Mouse (Mus musculus): ENCODE measurements at regions not wholly inside any gene's neighbourhood (a gene's known extent, or its start where the extent isn't known, plus 50 kb on each side); places are given as distances from the start of the nearest gene placed in this dataset.

GRCm38 (mm10) chr8:126685365-126685764 lies 91.6 kb upstream of the Irf2bp2 start:
- TF ChIP-seq CHD1 (IDR thresholded peaks at IDR 0.05; ENCODE audit: low read depth, low read length) (no peak), GABPA (IDR thresholded peaks at IDR 0.05; ENCODE audit: insufficient replicate concordance, low read depth, low read length) (no peak), ZKSCAN1 (IDR thresholded peaks at IDR 0.05; ENCODE audit: borderline replicate concordance, low read depth, low read length) (no peak), CTCF (conservative IDR thresholded peaks at IDR 0.05 in 1 of 2, IDR thresholded peaks at IDR 0.05 in 1 of 2; ENCODE audit: low read depth in 2 of 2, low read length in 2 of 2) (no peak), POLR2A (IDR thresholded peaks at IDR 0.05; ENCODE audit: low read depth, low read length) (no peak), HCFC1 (IDR thresholded peaks at IDR 0.05; ENCODE audit: low read depth, low read length) (no peak), RAD21 (IDR thresholded peaks at IDR 0.05; ENCODE audit: low read depth, low read length) (no peak)
